Mouse (Mus musculus) testis, adult 2 months (tissue): ENCODE measurements around the gene C8b. TPM values are rescaled to one million over a fixed set of nuclear protein-coding genes. Genes with fewer than 3 reads are reported as not detected.

Source experiments
- H3K27ac ChIP-seq: fragments of 200-500 bp; 2 replicates; pipeline ENCODE4 v1.5.1; 2012; ENCODE audit warnings: low read depth, low read length; ENCODE audit not compliant: control insufficient read depth, insufficient read depth
- H3K27me3 ChIP-seq: fragments of 200-500 bp; 2 replicates; pipeline ENCODE4 v1.6.1; 2012; ENCODE audit warnings: mild to moderate bottlenecking, low read length, moderate library complexity; ENCODE audit not compliant: control insufficient read depth, insufficient read depth
- H3K36me3 ChIP-seq: fragments of 200-500 bp; 2 replicates; pipeline ENCODE4 v1.6.1; 2012; ENCODE audit warnings: mild to moderate bottlenecking, low read length; ENCODE audit not compliant: control insufficient read depth, insufficient read depth
- H3K4me1 ChIP-seq: fragments of 200-500 bp; 2 replicates; pipeline ENCODE4 v1.6.1; 2012; ENCODE audit warnings: low read length; ENCODE audit not compliant: control insufficient read depth, insufficient read depth
- H3K4me3 ChIP-seq: fragments of 200-500 bp; 2 replicates; pipeline ENCODE4 v1.5.1; 2012; ENCODE audit warnings: low read depth, mild to moderate bottlenecking, low read length, moderate library complexity, mixed read lengths; ENCODE audit not compliant: control insufficient read depth
- CTCF ChIP-seq: fragments of 200-500 bp; IDR thresholded peaks from 2 replicates; pipeline ENCODE4 v1.5.1; 2012; ENCODE audit warnings: low read depth, mild to moderate bottlenecking, inconsistent platforms, low read length, moderate library complexity; ENCODE audit not compliant: control insufficient read depth, insufficient read depth, insufficient replicate concordance
- POLR2A ChIP-seq: fragments of 200-500 bp; IDR thresholded peaks from 2 replicates; pipeline ENCODE4 v1.6.1; 2012; ENCODE audit warnings: low read depth, mild to moderate bottlenecking, inconsistent platforms, low read length, moderate library complexity; ENCODE audit not compliant: control insufficient read depth
- polyA plus RNA-seq: library from polyadenylated mRNA; depleted of rRNA; stranded (reverse); fragments of >200 nt; gene quantifications from 2 replicates; pipeline ENCODE4 v1.2.3, GENCODE M21; 2012

Gene C8b
- polyA plus RNA-seq, 1 experiment: 25.4 TPM

GRCm38 (mm10) chr4:104746500-104746899, 19.6 kb upstream of the C8b start:
- no peaks in the 10 kb centered on the region for H3K4me1 ChIP-seq
- TF ChIP-seq POLR2A: no peak
- no peak for TF ChIP-seq CTCF

GRCm38 (mm10) chr4:104754090-104754489, 12.0 kb upstream of the C8b start:
- TF ChIP-seq CTCF: no peak
- TF ChIP-seq POLR2A: no peak
- Histone ChIP-seq H3K4me3 (no peak overlapping the region), H3K27me3 (no peaks in the 10 kb centered on the region), H3K4me1 (no peaks in the 10 kb centered on the region), H3K36me3 (no peaks in the 10 kb centered on the region), H3K27ac (no peak overlapping the region)

More at GRCm38 (mm10) chr4:104746500-104746899, 19.6 kb upstream of the C8b start:
- H3K36me3 ChIP-seq: no peaks in the 10 kb centered on the region
- no peak overlapping the region for H3K27ac ChIP-seq
- H3K4me3 ChIP-seq: no peak overlapping the region
- H3K27me3 ChIP-seq: no peaks in the 10 kb centered on the region

DNA sequence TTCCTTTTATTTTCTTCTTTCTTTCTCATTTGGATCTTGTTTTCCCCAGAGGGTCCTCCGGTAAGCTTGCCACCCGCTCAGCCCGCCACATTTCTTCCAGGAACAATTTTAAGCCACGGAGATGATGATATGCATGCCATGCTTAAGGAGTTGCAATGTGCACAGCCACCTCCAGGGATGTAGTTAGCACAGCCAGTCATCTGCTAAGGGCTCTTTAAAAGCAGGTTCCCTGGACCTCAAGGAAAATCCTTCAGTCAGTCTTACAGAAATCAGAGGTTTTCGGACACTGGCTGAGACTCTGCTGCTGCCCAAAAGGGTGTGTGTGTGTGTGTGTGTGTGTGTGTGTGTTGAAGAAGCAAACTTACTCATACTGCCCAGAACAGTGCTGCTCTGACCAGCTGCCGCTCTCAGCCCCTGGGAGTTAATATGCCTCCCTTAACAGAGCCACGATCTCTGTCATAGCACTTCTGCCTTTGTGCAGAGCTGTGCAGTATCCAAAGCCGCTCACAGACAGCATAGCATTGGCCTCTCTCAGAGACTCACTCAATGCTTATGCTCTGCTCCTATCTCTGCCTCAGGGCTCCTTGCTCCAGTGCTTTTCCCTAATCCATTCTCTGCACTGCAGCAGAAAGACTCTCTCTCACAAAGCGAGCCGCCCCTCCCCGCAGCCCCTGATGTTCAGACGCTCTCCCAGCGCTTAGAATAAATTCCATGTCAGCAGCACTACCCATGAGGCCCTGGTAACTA, 5.1 kb upstream of the C8b start:
- Histone ChIP-seq H3K27ac (no peak overlapping the region), H3K27me3 (no peaks in the 10 kb centered on the region)
- TF ChIP-seq CTCF: no peak
- no peak for TF ChIP-seq POLR2A

DNA sequence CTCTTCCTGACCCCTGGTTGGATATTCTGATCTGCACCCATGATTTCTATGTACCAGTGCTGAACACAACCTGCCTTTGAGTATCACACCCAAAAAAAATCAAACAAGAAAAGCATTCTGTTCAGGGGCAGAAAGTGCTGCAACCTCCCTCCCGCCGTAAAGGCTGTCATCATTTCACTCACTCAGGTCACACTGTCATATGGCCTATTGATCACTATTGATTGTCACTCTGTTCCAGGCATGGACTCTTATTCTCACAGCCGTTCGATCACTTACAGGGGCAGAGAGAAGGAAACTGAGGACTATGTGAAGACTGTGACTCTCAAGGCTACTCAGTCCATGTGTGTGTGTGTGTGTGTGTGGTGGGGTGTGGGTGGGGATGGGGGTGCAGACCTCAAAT, 2.1 kb downstream of the C8b start:
- no peaks in the 10 kb centered on the region for H3K4me1 ChIP-seq
- no peaks in the 10 kb centered on the region for H3K36me3 ChIP-seq
- no peak overlapping the region for H3K4me3 ChIP-seq
- TF ChIP-seq POLR2A (no peak), CTCF (no peak)
- H3K27me3 ChIP-seq: no peaks in the 10 kb centered on the region
- H3K27ac ChIP-seq: no peak overlapping the region

More for the DNA sequence above, 5.1 kb upstream of the C8b start:
- Histone ChIP-seq H3K4me3 (no peak overlapping the region), H3K36me3 (no peaks in the 10 kb centered on the region), H3K4me1 (no peaks in the 10 kb centered on the region)

DNA sequence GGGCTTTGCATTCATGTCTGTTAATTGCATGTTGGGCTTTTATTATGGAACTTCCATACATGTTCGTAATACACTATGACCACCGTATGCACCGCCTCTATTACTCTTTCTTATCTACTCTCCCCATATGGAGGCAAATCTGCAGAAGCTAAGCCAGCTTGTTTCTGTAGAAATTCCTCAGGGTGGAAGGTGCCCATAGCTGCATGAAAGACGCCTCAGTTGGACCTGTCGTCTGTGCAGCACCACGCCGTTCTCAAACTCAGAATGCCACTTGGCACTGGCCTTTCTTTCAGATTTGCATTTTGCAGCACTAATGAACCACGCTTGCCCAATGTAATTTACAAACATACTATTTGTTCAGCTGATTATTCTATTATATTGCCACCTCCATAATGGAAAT, 3.5 kb downstream of the C8b start:
- TF ChIP-seq CTCF: no peak
- no peak for TF ChIP-seq POLR2A

GRCm38 (mm10) chr4:104770331-104770730, 4.2 kb downstream of the C8b start:
- Histone ChIP-seq H3K4me3 (no peak overlapping the region), H3K27me3 (no peaks in the 10 kb centered on the region), H3K36me3 (no peaks in the 10 kb centered on the region), H3K27ac (no peak overlapping the region), H3K4me1 (no peaks in the 10 kb centered on the region)
- TF ChIP-seq CTCF (no peak), POLR2A (no peak)

More for the DNA sequence above, 3.5 kb downstream of the C8b start:
- Histone ChIP-seq H3K4me3 (no peak overlapping the region), H3K27ac (no peak overlapping the region), H3K27me3 (no peaks in the 10 kb centered on the region), H3K4me1 (no peaks in the 10 kb centered on the region), H3K36me3 (no peaks in the 10 kb centered on the region)

GRCm38 (mm10) chr4:104775601-104776000, 9.5 kb downstream of the C8b start:
- Histone ChIP-seq H3K27ac (no peak overlapping the region), H3K4me1 (no peaks in the 10 kb centered on the region), H3K36me3 (no peaks in the 10 kb centered on the region), H3K4me3 (no peak overlapping the region), H3K27me3 (no peaks in the 10 kb centered on the region)
- TF ChIP-seq POLR2A: no peak
- TF ChIP-seq CTCF: no peak

- Histone ChIP-seq H3K27me3 (no peaks in the 10 kb centered on the region), H3K36me3 (no peaks in the 10 kb centered on the region), H3K4me3 (no peak overlapping the region), H3K27ac (no peak overlapping the region), H3K4me1 (no peaks in the 10 kb centered on the region)
- TF ChIP-seq POLR2A: no peak
- no peak for TF ChIP-seq CTCF
Measured at GRCm38 (mm10) chr4:104779460-104779859, 13.3 kb downstream of the C8b start.
